Mouse (Mus musculus) ES-Bruce4 (cell line): ENCODE measurements around the gene Zfp148.

Source experiments
- CTCF ChIP-seq: IDR thresholded peaks from one replicate; pipeline ENCODE4 v1.8.1; 2011; ENCODE audit warnings: low read depth, low read length
- EP300 ChIP-seq: IDR thresholded peaks from 2 replicates; pipeline ENCODE4 v1.6.1; 2011; ENCODE audit warnings: low read depth, low read length; ENCODE audit not compliant: insufficient read depth
- POLR2A ChIP-seq: IDR thresholded peaks from one replicate; pipeline ENCODE4 v1.8.1; 2011; ENCODE audit warnings: low read length; ENCODE audit not compliant: insufficient read depth

GRCm38 (mm10) chr16:33387013-33387412 is 6.4 kb downstream of the Zfp148 start:
- no peak for TF ChIP-seq POLR2A
- TF ChIP-seq CTCF, result no peak
- TF ChIP-seq EP300, result no peak
